Mouse (Mus musculus): Measurements from ENCODE around the gene Tpst1.
"Not testable (repeated sequence)": the region's sequence is repeated elsewhere in the genome, so short reads cannot be mapped to it uniquely, and the experiment has no call there.

The Tpst1 gene

GRCm38 (mm10) chr5:130073026-130073425, at the start of gene Tpst1:
Gene Tpst1, plus strand, starts transcription at chr5:130073326.
- DNase-seq (ENCODE audit: low spot score): no peak

DNA sequence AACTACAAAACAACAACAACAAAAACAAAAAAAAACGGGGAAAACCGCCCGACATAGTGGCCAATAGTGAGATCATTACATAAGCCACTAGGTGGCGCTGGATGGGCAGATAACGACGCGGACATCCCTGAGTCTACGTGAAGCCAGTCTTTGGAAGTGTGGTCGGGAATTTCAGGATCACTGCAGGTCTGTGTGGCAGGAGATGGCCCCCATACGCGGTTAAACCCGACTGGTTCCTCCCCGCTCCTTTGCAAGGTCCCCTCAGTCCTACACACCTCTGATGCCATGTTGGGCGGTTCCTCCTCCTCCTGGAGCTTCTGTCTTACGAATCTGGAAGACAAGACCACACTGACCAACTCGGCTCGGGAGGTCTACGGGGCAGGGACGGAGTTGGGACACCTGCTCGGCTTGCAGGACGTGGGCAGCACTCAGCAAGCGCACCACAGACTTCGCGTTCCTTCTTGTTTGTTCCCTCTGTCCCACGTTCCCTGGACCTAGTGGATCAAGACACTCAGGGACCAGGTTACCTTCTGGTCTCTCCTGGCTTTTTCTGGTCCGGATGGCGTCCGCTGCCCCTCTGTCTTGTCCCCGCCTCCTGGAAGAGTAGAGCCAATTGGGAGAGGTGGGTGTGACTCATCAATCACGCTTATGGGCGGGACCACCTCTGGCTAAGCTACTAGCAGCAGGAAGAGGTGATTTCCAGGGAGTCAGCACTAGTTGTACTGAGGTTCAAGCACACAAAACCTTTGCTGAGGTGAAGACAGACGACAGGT, 49.2 kb upstream of the Tpst1 start:
- DNase-seq (ENCODE audit: low spot score): peak; percentile 79

GRCm38 (mm10) chr5:130027134-130027533, 46.0 kb upstream of the Tpst1 start:
- DNase-seq (ENCODE audit: low spot score): no peak

- DNase-seq (ENCODE audit: low spot score): no peak
Observed at GRCm38 (mm10) chr5:130027696-130028095, 45.4 kb upstream of the Tpst1 start.

GRCm38 (mm10) chr5:130029142-130029897, 43.8 kb upstream of the Tpst1 start, which contains the start of the genes Asl and Crcp:
Gene Asl, minus strand, starts transcription at chr5:130029247.
Gene Crcp, plus strand, starts transcription at chr5:130029290.
- DNase-seq (ENCODE audit: low spot score): peak; percentile 85

DNA sequence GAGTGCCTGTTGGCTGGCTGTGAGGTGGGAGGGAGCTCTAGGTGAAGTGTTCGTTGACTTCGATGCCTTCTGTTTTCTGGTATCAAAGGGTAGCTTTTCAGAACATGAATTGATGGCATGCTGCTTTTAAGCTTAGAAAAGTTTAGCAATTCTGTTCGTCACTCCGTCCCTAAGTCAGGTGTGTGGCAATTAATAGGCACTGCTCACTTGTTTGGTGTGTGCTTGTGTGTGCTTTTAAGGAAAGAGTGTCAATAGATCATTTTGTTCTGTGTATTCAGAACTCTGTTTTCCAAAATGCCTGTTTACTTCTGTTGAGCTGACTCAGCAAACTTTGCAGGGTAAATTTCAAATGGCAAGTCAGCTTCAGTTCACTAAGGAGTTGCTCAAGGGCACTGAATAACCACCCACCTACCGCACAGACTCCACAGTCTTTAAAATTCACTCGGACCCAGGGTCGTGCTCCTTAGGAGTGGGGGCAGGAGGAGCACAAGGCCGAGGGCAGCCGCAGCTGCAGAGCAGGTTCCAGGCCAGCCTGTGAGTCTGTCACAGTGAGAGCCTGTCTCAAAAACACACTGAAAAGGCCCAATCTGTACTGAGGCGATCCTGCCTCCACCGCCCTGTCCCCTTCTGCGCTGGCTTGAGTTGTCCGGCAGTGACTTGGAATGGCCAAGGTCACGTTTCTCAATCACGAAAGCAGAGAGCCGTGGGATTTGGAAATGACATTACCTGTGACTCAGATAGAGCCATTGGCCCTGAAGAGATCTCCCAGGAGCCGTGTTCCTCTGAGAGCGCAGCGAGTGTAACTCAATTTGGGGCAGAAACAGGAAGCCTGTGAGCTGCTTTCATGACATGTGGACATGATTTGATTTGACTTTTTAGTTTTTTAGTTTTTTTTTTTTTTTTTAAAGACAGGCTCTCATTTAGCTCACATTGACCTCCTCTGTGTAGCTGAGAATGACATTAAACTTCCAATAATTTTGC, 41.4 kb upstream of the Tpst1 start:
- DNase-seq (ENCODE audit: low spot score): no peak

GRCm38 (mm10) chr5:130033869-130034268, 39.3 kb upstream of the Tpst1 start:
- no peak for DNase-seq (ENCODE audit: low spot score)

DNA sequence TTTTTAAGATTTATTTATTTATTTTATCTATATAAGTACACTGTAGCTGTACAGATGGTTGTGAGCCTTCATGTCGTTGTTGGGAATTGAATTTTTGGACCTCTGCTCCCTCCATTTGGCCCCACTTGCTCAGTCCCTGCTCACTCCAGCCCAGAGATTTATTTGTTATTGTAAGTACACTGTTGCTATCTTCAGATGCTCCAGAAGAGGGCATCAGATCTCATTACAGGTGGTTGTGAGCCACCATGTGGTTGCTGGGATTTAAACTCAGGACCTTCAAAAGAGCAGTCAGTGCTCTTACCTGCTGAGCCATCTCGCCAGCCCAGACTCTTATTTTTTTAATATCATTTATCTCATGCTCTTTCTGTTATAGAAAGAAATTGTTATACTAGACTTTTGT, 36.8 kb upstream of the Tpst1 start:
- DNase-seq (ENCODE audit: low spot score): not testable (repeated sequence)

GRCm38 (mm10) chr5:130037752-130038455, 35.2 kb upstream of the Tpst1 start:
- peak; percentile 75 for DNase-seq (ENCODE audit: low spot score)

DNA sequence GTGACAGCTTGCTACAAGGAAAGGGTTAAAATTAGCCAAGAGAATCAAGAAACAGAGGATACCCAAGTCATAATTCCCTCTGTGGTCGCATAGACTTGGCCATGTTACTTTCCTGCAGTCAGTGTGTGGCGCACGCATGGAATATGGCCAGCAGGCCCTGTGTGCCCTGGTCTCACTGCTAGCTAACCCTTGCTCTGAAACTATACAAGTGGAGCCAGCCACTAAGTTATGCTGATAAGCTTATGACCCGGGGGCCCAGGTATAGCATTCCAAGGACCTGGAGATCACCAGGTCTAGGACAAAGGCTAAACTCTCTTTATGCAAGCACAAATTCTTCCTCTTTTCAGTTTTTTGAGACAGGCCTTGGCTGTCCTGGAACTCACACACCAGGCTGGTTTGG, 32.3 kb upstream of the Tpst1 start:
- DNase-seq (ENCODE audit: low spot score): no peak

- no peak for DNase-seq (ENCODE audit: low spot score)
Observed at GRCm38 (mm10) chr5:130041262-130041661, 31.9 kb upstream of the Tpst1 start.

GRCm38 (mm10) chr5:130043741-130044140, 29.4 kb upstream of the Tpst1 start:
- DNase-seq (ENCODE audit: low spot score): no peak

DNA sequence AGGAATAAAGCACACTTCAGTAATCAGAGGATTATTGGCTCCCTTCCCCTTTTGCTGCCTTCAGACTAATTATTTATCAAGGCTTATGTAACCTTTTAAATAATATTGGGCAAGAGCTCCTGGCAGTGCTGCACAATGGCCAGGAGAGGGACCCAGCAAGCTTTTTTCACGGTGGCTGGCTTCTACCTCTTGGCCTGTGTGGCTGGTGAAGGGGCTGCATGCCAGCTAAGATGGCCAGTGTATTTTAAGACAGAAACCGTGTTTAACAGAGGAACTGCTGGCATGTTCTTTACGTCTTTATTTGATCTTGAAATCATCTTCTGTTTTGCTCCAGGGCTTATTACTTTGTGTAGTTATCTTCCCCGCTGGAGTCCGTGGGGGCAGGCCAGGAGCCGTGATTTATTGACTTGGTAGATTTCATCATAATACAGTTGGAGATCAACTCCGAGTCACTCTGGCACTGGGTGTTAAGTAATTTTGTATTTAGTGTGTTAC, 28.9 kb upstream of the Tpst1 start:
- DNase-seq (ENCODE audit: low spot score): peak; percentile 74

DNA sequence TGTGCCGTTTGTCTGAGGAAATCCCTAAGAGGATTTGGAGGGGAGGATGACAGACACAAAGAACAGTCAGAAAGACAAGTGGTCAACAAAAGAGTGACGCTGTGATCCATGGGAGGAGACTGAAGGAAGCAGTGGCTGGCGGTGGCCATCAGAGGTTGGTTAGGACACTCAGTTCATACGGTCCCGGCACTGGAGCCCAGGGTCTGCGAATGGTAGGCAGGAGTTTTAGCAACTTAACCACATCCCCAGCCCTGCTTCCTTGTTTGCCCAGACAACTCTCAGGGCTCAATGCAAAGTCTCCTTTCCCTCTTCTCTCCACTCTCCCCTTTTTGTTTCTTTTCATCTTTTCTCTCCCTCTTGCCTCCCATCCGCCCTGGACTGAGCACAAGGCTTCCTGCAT, 27.0 kb upstream of the Tpst1 start:
- no peak for DNase-seq (ENCODE audit: low spot score)

DNA sequence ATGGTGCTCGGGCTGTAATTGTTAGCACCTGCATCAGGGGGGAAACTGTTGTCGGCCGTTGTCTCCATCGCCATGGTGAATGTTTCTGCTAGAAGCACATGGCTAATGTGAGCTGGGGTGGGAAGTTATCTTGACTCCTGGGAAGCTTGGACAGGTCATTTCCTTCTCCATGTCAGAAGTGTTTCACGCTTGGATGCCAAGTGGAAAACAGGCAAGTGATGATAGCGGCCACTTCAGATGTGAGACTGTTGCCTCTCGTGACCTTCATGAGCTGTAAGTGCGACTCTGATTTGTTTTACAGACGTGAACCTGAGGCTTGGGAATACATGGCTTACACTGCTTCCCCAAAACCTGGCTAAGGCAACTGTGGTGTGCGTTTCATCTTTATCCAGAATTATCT, 26.5 kb upstream of the Tpst1 start:
- DNase-seq (ENCODE audit: low spot score): no peak

DNA sequence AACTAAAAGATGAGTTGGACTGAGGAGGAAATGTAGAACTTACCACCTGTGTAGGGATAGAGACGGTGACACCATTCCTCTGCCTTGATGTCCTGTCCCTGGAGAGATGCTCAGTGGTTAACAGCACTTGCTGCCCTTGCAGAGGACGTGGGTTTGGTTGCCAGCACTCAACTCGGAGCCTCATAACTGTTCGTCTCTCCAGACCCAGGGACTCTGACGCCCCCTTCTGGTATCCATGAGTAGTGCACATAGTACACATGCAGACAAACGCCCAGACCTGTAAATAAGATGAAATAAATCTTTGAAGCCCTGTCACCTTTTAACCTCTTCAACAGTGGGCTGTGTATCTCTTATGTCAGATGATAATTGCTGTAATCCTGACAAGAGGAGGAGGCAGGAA, 26.1 kb upstream of the Tpst1 start:
- DNase-seq (ENCODE audit: low spot score): no peak

- DNase-seq (ENCODE audit: low spot score): no peak
Observed at GRCm38 (mm10) chr5:130048786-130049520, 24.2 kb upstream of the Tpst1 start.

DNA sequence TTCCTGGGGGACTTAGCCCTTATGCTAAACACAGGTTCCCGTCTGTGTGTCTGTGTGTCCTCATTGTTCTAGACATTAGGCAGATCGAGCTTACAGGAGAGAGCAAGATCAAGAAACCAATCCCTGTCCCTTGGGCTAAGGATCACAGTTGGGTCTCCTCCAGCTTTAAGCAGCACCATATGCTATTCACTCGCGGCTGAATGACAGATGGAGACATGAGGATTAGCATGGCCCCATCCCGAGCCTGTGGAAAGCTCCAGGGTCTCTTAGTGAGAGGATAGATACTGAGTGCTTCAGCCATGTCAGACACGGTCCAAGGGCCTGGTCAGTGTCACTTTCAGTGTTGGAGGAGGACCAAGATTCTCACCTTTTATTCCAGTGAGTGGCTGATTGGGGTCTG, 22.7 kb upstream of the Tpst1 start:
- no peak for DNase-seq (ENCODE audit: low spot score)

DNA sequence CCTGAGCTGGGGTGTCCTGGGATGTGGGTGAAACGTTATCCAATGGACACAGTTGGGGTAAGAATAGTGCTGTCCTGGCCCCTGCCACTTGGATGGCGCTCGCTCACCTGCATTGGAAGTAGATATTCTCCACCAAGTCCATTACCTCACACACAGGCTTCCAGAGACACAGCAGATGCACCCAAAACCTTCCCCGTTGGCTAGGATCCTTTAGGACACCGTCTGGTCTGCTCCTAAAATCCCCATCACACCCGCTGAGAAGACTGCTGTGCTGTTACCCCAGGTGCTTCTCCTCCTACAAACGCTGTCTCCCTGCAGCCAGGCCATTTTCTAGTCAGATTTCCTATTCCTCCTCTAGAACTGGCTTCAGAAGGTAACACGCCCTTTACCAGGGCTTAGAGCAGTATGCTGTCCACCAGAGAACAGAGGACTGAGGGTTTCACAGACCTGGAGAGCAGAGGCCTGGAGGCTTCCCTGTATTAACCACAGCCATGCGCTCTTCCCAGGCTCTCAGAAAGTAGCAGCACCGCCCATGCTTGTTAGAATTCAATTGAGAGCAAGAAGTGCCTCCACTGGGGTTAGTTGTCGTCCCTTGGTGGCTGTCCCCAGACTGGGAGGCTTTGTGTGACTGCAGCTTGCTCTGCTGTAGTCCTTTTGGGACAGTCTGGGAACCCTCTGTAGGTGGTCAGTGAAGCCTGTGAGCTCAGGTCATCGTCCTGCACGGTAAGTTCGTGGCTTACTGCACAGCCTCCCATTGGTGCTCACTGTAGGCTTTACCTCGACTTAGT, 21.9 kb upstream of the Tpst1 start:
- no peak for DNase-seq (ENCODE audit: low spot score)

- no peak for DNase-seq (ENCODE audit: low spot score)
Observed at GRCm38 (mm10) chr5:130052510-130052909, 20.6 kb upstream of the Tpst1 start.

All from layer of hippocampus, adult 11-12 months (tissue).